Mouse (Mus musculus): ENCODE data around the gene Ndufb6. TPM values are rescaled to one million over a fixed set of nuclear protein-coding genes. Genes with fewer than 3 reads are reported as not detected.

The Ndufb6 gene
- total RNA-seq (2023), result 34.1 TPM

GRCm38 (mm10) chr4:40279276-40279900 lies at the start of gene Ndufb6:
Gene Ndufb6, minus strand, starts transcription at chr4:40279421.

DNA sequence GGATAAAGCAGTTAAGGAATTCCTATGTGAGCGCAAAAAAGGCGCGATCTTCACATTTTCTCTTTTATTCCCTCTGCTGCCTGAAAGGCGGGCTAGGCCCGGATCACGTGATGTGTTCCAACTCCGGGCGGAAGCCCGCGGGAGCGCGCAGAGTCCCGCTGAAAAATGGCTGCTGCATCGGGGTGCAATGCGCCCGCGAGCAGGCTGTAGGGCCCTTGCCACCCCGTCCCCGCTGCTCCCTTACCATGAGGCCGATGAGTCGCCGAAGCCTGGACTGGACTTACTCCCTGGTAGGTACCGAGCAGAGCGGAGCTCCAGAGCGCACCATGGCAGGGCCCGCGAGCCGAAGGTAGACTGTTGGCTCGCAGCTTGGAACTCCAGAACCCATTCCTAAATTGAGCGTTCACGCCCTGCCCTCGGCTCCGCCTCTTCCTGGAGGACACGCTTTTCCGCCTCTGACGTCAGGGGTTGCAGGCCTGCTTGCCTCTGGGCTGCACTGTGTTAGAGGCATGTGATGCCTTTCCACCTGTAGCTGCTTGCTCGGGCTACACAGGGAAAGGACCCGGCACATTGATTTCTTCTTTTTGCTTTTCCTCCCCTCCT lies 9.7 kb downstream of the Ndufb6 start, which contains the start of the genes Smim27 and Topors:
Smim27 (plus strand) TSS at position 150 of the 603 bp plus-strand sequence.
Topors (minus strand) TSS at position 421 of the 603 bp plus-strand sequence.

GRCm38 (mm10) chr4:40239409-40240271 lies 39.6 kb downstream of the Ndufb6 start, which contains the start of gene Ddx58:
Gene Ddx58, minus strand, starts transcription at chr4:40239828.

Other genes with a start within 250 kb of the Ndufb6 start
- 20.9 TPM for gene Aco1, start 136.3 kb downstream of the Ndufb6 start, total RNA-seq (2023)
- gene Ddx58, start 39.6 kb downstream of the Ndufb6 start, total RNA-seq (2023), result 88.8 TPM
- gene Smim27, start 9.8 kb downstream of the Ndufb6 start, total RNA-seq (2023), result 33.5 TPM
- 38.9 TPM for gene Topors, start 9.6 kb downstream of the Ndufb6 start, total RNA-seq (2023)
- not detected for gene Tmem215, start 192.8 kb upstream of the Ndufb6 start, total RNA-seq (2023)